Mouse (Mus musculus) limb, embryonic 13.5 days (tissue): ENCODE results near the gene Nf2. TPM values are rescaled to one million over a fixed set of nuclear protein-coding genes. Genes with fewer than 3 reads are reported as not detected.

Source experiments
- ATAC-seq: fragments of 200-750 bp; cut with Nextera tagmentation; 2 replicates; pipeline ENCODE4 v1.8.0; 2017; ENCODE audit warnings: low read depth, moderate number of reproducible peaks, moderate TSS enrichment; ENCODE audit not compliant: low FRiP score
- H3K27ac ChIP-seq: fragments of 300-500 bp; sonication (generic); 2 replicates; pipeline ENCODE4 v1.5.1; 2015; ENCODE audit warnings: inconsistent platforms, mild to moderate bottlenecking, moderate library complexity
- H3K27me3 ChIP-seq: fragments of 300-500 bp; sonication (generic); 2 replicates; pipeline ENCODE4 v1.6.1; 2015; ENCODE audit warnings: mild to moderate bottlenecking, inconsistent platforms
- H3K36me3 ChIP-seq: fragments of 300-500 bp; sonication (generic); 2 replicates; pipeline ENCODE4 v1.6.1; 2015; ENCODE audit warnings: inconsistent platforms, mild to moderate bottlenecking, moderate library complexity
- H3K4me1 ChIP-seq: fragments of 300-500 bp; sonication (generic); 2 replicates; pipeline ENCODE4 v1.6.1; 2015; ENCODE audit warnings: inconsistent platforms
- H3K4me2 ChIP-seq: fragments of 300-500 bp; sonication (generic); replicated peaks from 2 replicates; pipeline ENCODE4 v1.6.1; 2015; ENCODE audit warnings: inconsistent platforms, mild to moderate bottlenecking, moderate library complexity
- H3K4me3 ChIP-seq: fragments of 300-500 bp; sonication (generic); 2 replicates; pipeline ENCODE4 v1.5.1; 2015; ENCODE audit warnings: moderate library complexity, mild to moderate bottlenecking, inconsistent platforms
- H3K9ac ChIP-seq: fragments of 300-500 bp; sonication (generic); 2 replicates; pipeline ENCODE4 v1.6.1; 2015; ENCODE audit warnings: mild to moderate bottlenecking, inconsistent platforms
- H3K9me3 ChIP-seq: fragments of 300-500 bp; sonication (generic); 2 replicates; pipeline ENCODE4 v1.6.1; 2016; ENCODE audit warnings: inconsistent platforms
- WGBS: fragments of 180-500 bp; shearing (Covaris S2); methylation state at CpG from one replicate; pipeline ENCODE4 v1.1.7; 2015; 5-methylcytosine and 5-hydroxymethylcytosine counted together
- polyA plus RNA-seq: library from polyadenylated mRNA; unstranded; fragments of >200 nt; fragmentation: Nextera tagmentation; extraction: Ambion mirVana; gene quantifications from 2 replicates; pipeline ENCODE4 v1.2.1, GENCODE M21; 2015

Gene Nf2
- polyA plus RNA-seq, 1 experiment from 2014 or later, result 56.9 TPM

DNA sequence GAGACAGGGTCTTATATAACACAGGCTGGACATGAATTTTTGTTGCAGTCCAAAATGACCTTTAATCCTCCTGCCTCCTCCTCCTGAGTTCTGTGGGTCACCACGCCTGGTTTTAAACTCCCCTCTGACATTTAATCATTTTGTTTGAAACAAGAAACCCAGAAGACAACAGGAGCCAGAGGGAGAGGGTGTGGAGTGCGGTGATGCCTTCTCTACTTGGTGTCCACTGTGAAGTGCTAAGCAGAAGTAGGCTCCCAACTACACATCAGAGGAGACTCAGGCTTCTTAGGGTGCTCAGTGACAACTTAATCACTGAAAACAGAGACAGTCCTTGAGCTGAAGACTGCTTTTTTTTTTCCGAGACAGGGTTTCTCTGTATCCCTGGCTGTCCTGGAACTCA lies 68.4 kb downstream of the Nf2 start:
- Histone ChIP-seq H3K27ac (no peak overlapping the region), H3K4me3 (no peak overlapping the region), H3K9ac (no peak overlapping the region), H3K27me3 (no peaks in the 10 kb centered on the region), H3K4me1 (no peaks in the 10 kb centered on the region), H3K9me3 (no peaks in the 10 kb centered on the region), H3K4me2 (no peak overlapping the region), H3K36me3 (peaks cover 96% of the 10 kb centered on the region)
- 75% methylated on average over 3 of the region's 3 CpGs for WGBS
- no peak for ATAC-seq

DNA sequence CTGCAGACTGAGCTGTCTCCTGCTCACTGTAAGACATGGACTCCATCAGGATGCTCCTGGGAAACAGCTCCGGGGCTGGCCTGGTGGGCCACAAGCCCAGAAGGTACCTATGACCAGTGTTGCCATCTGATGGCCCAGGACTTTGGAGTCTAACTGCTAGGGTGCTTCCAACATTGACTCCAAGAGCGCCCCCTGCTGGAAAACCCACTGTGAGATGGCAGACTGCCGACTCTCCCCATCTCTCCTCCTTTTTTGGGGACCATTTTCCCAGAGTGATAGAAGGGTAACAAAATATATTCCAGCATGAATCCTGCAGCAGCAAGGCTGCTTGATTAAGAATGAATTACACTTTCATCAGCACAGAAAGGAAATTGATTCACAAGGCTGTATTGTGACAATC lies 76.4 kb downstream of the Nf2 start:
- WGBS, result 29% methylated on average over 3 of the region's 3 CpGs
- H3K4me1 ChIP-seq, result no peaks in the 10 kb centered on the region
- H3K9ac ChIP-seq, result no peak overlapping the region
- H3K4me2 ChIP-seq, result no peak overlapping the region
- no peak for ATAC-seq
- H3K9me3 ChIP-seq, result no peaks in the 10 kb centered on the region
- no peaks in the 10 kb centered on the region for H3K27me3 ChIP-seq
- no peak overlapping the region for H3K27ac ChIP-seq
- H3K36me3 ChIP-seq, result peaks cover 66% of the 10 kb centered on the region
- H3K4me3 ChIP-seq, result no peak overlapping the region

DNA sequence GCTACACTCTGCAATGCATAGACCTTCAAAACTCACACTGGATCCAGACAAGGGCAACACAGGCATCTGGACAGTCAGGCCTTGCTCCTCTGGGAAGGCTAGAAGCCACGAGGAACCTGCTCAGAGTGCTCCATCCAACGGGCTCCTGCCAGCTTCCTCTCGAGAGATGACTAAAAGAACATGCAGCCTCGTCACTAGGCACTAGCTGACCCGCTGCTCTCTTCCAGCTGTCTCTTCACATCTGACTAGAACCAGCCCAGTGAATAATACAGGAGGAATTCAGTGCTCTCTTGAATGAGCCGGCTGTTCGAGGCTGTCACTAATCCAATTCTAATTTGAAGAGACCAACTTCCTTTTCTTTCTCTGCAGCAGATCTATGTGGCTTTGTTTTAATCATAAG lies 77.6 kb downstream of the Nf2 start:
- H3K4me3 ChIP-seq, result no peak overlapping the region
- WGBS, result 90% methylated on average over 7 of the region's 7 CpGs
- no peaks in the 10 kb centered on the region for H3K27me3 ChIP-seq
- H3K27ac ChIP-seq, result no peak overlapping the region
- ATAC-seq, result no peak
- H3K9me3 ChIP-seq, result no peaks in the 10 kb centered on the region
- H3K9ac ChIP-seq, result no peak overlapping the region
- H3K36me3 ChIP-seq, result peaks cover 67% of the 10 kb centered on the region
- no peaks in the 10 kb centered on the region for H3K4me1 ChIP-seq
- H3K4me2 ChIP-seq, result no peak overlapping the region

GRCm38 (mm10) chr11:4769881-4770280 lies 79.5 kb downstream of the Nf2 start:
- WGBS, result 91% methylated on average over 6 of the region's 6 CpGs
- H3K27me3 ChIP-seq, result no peaks in the 10 kb centered on the region
- no peak for ATAC-seq
- no peaks in the 10 kb centered on the region for H3K4me1 ChIP-seq
- no peak overlapping the region for H3K9ac ChIP-seq
- no peak overlapping the region for H3K4me3 ChIP-seq
- H3K4me2 ChIP-seq, result no peak overlapping the region
- peaks cover 60% of the 10 kb centered on the region for H3K36me3 ChIP-seq
- H3K27ac ChIP-seq, result no peak overlapping the region
- H3K9me3 ChIP-seq, result no peaks in the 10 kb centered on the region

DNA sequence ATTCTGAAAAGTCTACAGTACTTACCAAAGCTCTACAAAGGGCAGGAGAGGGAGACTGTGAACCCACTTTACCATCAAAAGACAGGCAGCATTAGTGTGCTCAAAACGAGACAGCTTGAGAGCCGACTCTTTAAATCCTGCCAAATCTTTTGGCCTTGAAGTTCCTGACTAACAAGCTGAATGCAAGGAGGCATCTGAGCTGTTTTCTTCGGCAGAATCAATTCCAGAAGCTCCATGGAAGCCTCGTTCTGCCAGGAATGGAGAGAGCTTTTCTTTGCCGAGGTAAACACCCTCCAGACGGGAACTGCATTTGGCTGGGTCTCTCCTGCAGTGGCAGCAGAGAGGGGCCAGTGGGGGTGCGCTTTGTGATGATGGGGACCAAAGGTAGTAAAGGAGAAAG lies 80.0 kb downstream of the Nf2 start:
- no peak overlapping the region for H3K4me2 ChIP-seq
- H3K9ac ChIP-seq, result no peak overlapping the region
- 67% methylated on average over 7 of the region's 7 CpGs for WGBS
- no peaks in the 10 kb centered on the region for H3K4me1 ChIP-seq
- no peak for ATAC-seq
- H3K36me3 ChIP-seq, result peaks cover 54% of the 10 kb centered on the region
- no peaks in the 10 kb centered on the region for H3K27me3 ChIP-seq
- H3K9me3 ChIP-seq, result no peaks in the 10 kb centered on the region
- H3K27ac ChIP-seq, result no peak overlapping the region
- H3K4me3 ChIP-seq, result no peak overlapping the region

DNA sequence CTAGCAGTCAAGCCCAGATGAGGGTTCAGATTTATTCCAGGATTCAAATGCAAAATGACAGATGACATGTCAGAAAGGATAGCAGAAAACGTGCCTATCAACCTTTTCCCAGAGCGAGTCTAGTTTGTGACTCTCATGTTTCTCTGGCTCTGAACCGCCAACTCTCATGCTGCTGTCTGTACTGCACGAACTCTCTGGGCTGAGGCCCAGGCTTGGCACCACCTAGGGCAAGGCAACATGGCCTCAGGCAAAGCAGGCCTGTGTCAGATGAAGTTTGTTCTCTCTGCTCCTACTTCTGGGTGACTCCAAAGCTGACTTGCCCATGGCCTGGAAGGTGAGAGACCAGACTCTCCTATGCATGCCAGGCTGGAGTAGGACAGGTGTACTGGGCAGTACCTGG lies 80.9 kb downstream of the Nf2 start:
- no peak overlapping the region for H3K4me3 ChIP-seq
- ATAC-seq, result no peak
- no peaks in the 10 kb centered on the region for H3K4me1 ChIP-seq
- peaks cover 5% of the 10 kb centered on the region for H3K27me3 ChIP-seq
- H3K9ac ChIP-seq, result no peak overlapping the region
- no peaks in the 10 kb centered on the region for H3K9me3 ChIP-seq
- WGBS, result 85% methylated on average over 4 of the region's 4 CpGs
- H3K36me3 ChIP-seq, result peaks cover 53% of the 10 kb centered on the region
- no peak overlapping the region for H3K27ac ChIP-seq
- no peak overlapping the region for H3K4me2 ChIP-seq

DNA sequence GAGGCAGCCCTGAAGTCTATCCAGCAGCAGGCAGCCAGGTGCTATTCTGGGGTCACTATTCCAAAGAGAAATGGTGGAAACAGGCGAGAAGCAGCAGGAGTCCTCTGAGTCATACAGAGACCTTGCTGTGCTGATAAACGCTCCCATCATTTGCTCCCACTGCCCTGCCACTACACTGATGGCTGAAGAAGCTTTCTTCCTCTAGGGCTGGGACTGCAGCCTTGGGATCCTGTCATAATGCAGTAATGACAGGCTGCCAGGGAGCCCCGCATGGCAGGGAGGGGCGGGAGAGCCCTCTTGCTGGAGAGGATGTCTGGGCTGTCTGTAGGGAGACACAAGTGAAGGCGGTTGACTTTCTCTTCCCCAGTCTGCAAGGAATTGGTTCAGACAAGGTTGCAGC lies 84.9 kb downstream of the Nf2 start:
- Histone ChIP-seq H3K4me1 (no peaks in the 10 kb centered on the region), H3K9me3 (no peaks in the 10 kb centered on the region), H3K4me3 (no peak overlapping the region), H3K4me2 (no peak overlapping the region), H3K9ac (no peak overlapping the region), H3K27ac (no peak overlapping the region), H3K36me3 (peaks cover 29% of the 10 kb centered on the region), H3K27me3 (peaks cover 37% of the 10 kb centered on the region)
- ATAC-seq, result no peak
- 51% methylated on average over 5 of the region's 5 CpGs for WGBS

DNA sequence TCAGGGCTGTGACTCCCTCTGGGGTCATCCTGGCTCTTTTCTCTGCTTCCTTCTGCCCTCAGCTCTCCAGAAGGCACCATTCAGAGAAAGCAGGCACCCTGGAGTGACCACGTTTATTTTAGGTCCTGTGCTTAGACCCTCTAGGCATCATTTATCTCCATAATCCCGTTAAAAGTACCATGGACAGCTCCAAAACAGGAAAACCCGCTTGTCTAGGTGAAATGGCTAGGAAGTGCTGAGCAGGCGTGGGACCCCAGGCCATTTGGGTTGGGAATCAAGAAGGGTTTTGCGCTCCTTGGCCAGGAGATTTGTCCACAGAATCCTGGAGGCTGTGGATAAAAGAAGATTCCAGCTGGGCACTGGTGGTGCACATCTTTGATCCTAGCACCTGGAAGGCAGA lies 85.7 kb downstream of the Nf2 start:
- Histone ChIP-seq H3K4me1 (no peaks in the 10 kb centered on the region), H3K9ac (no peak overlapping the region), H3K4me3 (no peak overlapping the region), H3K9me3 (no peaks in the 10 kb centered on the region), H3K27me3 (peaks cover 37% of the 10 kb centered on the region), H3K27ac (no peak overlapping the region), H3K4me2 (no peak overlapping the region), H3K36me3 (peaks cover 20% of the 10 kb centered on the region)
- WGBS, result 11% methylated on average over 5 of the region's 5 CpGs
- no peak for ATAC-seq

DNA sequence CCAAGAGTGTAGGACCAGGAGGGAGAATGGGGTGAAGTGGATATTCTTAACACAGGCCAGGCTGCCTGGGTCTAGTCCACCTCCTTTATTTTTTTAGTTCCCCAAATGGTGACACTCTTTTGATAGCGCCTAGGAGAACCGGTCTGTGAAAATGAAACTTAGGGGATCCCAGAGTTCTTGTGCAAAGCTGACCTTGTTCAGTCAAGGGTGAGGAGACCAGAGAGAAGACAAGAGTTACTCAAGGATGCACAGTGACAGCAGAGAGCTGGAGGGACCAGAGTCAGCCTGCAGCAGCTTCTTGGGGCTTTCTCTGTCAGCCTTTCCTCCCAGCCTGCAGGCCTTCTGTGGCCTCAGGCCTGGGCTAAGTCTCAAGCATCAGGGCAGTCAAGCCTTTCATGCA lies 86.8 kb downstream of the Nf2 start:
- no peak for ATAC-seq
- no peak overlapping the region for H3K4me2 ChIP-seq
- 19% methylated on average over 2 of the region's 2 CpGs for WGBS

DNA sequence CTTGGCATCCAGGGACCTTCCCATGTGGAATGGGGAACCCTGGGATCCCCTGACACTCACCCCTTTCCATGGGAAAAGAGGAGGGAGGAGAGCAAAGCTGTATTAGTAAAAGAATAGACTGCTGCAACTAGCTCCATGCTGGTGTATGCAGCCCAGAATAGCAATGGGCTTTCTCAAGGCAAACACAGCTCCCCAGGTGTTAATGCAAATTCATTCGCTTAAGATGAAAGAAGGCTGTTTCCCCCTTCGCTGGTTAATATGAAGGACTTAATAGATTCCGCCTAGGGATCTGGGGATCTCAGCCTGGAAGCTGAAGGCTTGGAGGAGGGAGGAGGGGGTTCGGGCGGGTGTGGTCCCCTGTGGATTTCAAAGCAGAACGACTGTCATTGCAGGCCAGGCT lies 87.3 kb downstream of the Nf2 start:
- 4% methylated on average over 6 of the region's 6 CpGs for WGBS
- no peak for ATAC-seq
- Histone ChIP-seq H3K36me3 (peaks cover 4% of the 10 kb centered on the region; the same call in 1 of the 2 replicates), H3K4me2 (no peak overlapping the region), H3K4me3 (no peak overlapping the region), H3K9ac (no peak overlapping the region), H3K27me3 (peaks cover 37% of the 10 kb centered on the region), H3K27ac (no peak overlapping the region), H3K9me3 (no peaks in the 10 kb centered on the region), H3K4me1 (no peaks in the 10 kb centered on the region)

More for the DNA sequence above, 86.8 kb downstream of the Nf2 start:
- Histone ChIP-seq H3K9me3 (no peaks in the 10 kb centered on the region), H3K4me3 (no peak overlapping the region), H3K9ac (no peak overlapping the region), H3K27ac (no peak overlapping the region), H3K36me3 (peaks cover 9% of the 10 kb centered on the region), H3K27me3 (peaks cover 37% of the 10 kb centered on the region), H3K4me1 (no peaks in the 10 kb centered on the region)

DNA sequence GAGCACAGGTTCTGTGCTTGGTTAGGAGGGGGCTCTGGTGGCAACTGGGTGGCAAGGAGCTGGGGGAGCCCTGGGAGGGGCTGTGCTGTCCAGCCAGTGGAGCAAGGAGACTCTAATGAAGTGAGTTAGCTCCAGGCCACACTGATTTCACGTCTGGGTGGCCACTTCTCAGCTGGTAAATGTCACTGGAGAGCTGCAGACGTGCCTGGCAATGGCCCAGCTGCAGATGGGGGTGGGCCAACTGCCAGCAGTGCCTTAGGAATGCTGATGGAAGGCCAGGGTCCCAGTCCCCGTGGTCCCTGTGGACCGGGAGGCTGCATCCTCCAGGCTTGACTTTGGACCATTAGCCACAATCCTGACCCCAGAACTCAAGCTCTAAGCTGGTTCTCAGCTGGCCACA lies 88.9 kb downstream of the Nf2 start:
- Histone ChIP-seq H3K27ac (no peak overlapping the region), H3K4me2 (no peak overlapping the region), H3K9ac (no peak overlapping the region), H3K36me3 (no peaks in the 10 kb centered on the region), H3K9me3 (no peaks in the 10 kb centered on the region), H3K4me3 (no peak overlapping the region), H3K27me3 (peaks cover 42% of the 10 kb centered on the region), H3K4me1 (no peaks in the 10 kb centered on the region)
- no peak for ATAC-seq
- 17% methylated on average over 4 of the region's 4 CpGs for WGBS

DNA sequence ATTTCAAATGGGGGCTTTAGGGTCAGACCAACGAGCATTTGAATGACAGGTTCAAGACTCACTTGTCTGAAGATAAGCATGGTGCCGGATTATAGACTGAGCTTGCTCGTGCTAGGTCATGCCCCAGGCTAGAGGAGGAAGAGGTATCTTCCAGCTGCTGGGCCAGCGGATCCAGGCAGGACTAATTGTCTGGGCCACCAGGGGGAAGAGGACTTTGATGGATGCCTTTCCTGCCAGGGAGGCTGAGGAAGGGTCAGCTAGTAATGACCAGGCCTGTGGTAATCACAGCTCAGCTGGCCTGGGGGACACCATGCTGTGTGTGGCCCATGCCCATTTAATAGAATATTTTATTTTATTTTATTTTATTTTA lies 91.6 kb downstream of the Nf2 start:
- Histone ChIP-seq H3K27ac (no peak overlapping the region), H3K9ac (no peak overlapping the region), H3K9me3 (peaks cover 5% of the 10 kb centered on the region; the same call in 1 of the 2 replicates), H3K36me3 (no peaks in the 10 kb centered on the region), H3K27me3 (peaks cover 41% of the 10 kb centered on the region), H3K4me2 (no peak overlapping the region), H3K4me3 (no peak overlapping the region), H3K4me1 (no peaks in the 10 kb centered on the region)
- no peak for ATAC-seq
- WGBS, result 15% methylated on average over 4 of the region's 4 CpGs

- no peak overlapping the region for H3K27ac ChIP-seq
- H3K4me3 ChIP-seq, result no peak overlapping the region
- H3K4me2 ChIP-seq, result no peak overlapping the region
- H3K27me3 ChIP-seq, result peaks cover 38% of the 10 kb centered on the region
- no peak for ATAC-seq
- H3K9ac ChIP-seq, result no peak overlapping the region
- 38% methylated on average over 11 of the region's 11 CpGs for WGBS
- H3K9me3 ChIP-seq, result peaks cover 5% of the 10 kb centered on the region; the same call in 1 of the 2 replicates
- H3K36me3 ChIP-seq, result no peaks in the 10 kb centered on the region
- H3K4me1 ChIP-seq, result no peaks in the 10 kb centered on the region
Measured at GRCm38 (mm10) chr11:4756984-4757788, 92.2 kb downstream of the Nf2 start.
